Mouse (Mus musculus) layer of hippocampus, postnatal 14 days (tissue): Measurements from ENCODE around the gene Kirrel. TPM values are rescaled to one million over a fixed set of nuclear protein-coding genes. Genes with fewer than 3 reads are reported as not detected.

ENCODE experiments used
- DNase-seq, 2 experiments: peaks; one replicate each; pipeline ENCODE4 v3.0.0; 2021 to 2022; ENCODE audit warnings: low spot score in 2 of 2, mixed read lengths in 1 of 2
- total RNA-seq, 2 experiments: library from RNA; stranded (reverse); gene quantifications; 2 replicates each; pipeline ENCODE4 v1.2.3; 2021

Kirrel gene
- total RNA-seq, 2 experiments from 2014 or later: 4.7 to 4.8 TPM

DNA sequence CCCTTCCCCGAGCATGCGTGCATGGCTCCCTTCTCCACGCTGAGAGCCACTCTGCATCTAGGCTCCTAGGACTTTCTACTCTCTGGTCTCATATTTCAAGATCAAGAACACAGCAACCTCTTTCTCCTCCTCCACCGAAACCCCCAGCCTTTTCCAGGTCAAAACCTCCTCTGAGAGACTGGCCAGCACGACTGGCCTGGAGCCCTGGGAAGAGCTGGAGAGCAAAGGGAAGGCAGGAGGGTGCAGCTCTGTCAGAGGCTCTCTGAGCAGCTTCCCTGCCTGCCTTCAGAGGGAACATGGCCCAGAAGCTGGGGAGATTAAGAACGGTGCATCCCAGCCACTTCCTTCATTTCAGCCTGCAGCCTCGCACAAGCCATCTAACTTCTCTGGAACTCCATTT is 5.8 kb downstream of the Kirrel start:
- DNase-seq: no peak

DNA sequence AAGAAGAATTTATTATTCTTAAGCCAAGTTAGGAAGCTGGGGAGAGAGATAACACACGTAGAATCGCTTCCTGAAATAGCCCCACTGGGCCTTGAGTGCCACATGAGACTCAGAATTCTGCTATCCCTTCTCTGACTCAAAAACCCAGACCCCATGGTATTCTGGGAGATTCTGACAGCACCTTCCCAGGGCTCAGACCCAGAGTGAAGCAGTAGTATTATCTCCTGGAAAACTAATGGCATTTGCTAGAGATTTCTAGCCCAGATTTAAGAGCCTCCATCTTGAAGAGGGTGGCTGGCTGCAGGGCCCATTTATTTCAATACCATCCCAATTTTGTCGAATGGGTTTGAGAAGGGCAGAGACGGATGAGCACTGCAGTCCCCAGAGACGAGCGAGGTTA is 6.9 kb downstream of the Kirrel start:
- DNase-seq: no peak

DNA sequence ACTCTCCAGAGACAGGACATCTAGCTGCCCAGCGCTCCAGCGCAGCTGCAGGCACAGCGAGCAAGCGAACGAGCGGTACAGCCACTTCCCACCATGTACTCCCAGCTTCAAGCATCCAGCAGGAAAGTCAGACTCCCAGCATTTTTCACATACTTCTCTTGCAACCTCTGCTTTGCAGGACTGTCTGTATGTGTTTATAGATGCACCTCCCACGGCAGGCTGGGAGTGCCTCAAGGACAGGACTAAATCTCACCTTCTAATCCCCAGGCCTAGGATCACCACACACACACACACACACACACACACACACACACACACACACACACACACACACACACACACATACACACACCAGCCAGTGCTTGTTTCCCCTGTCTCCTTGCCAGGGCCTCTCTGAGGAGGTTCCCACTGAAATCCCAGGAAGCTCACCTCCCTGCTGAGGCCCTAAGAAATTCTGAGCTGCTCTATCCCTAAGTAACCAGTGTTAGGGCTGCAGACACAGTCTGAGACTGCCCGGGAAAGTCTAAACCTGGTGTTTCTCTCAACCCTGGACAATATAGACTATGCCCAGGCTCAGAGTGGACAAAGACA is 9.2 kb downstream of the Kirrel start:
- no peak for DNase-seq

DNA sequence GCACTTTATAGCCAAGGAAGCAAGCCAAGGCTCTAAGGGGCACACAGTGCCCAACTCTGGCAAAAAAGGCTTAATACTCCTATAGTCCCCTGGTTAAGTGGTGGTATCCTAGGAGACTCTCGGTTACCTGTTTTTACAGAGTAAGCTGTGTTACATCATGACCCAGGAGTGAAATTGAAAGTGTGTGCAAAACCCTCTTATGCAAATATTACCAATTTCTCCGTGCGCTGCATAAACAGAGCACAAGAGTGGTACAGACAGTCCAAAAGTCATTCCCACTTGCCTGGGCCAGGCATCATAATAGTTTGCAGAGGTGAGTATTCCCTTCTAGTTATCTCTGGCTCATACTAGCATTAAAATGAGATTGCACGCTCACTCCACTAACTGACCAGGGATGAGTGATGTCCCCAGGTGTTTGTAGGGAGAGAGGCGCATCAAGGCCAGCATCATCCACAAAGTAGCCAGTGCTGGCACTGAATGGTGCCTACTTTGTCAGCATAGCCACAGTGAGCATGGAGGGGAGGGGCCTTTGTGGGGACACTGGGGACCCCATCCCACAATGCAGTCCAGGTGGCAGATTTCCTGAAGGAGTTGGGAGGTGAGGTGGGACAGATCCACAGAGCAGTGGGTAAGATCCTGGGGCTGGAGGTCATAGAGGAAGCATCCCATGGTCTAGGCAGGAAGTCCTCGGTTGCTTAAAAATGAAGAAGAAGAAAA is 10.3 kb downstream of the Kirrel start:
- no peak for DNase-seq

DNA sequence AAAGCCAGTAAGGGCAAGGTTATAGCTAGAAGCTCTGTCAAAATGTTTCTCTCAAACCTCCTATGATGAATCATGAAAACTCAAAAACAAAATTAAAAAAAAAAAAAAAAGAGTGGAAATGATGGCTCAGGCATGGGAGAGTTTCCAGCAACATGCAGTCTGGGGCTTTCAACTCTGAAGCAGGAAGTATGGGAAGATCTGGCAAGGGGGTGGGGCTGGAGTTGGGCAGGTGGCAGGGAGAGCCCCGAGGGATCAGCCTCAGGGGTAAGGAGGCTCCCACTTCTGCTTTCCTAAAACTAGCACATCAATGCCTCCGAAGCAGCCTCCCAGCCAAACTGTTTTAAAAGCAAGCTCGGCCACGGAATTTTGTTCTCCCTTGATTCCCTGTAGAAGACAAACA is 11.4 kb downstream of the Kirrel start:
- no peak for DNase-seq

DNA sequence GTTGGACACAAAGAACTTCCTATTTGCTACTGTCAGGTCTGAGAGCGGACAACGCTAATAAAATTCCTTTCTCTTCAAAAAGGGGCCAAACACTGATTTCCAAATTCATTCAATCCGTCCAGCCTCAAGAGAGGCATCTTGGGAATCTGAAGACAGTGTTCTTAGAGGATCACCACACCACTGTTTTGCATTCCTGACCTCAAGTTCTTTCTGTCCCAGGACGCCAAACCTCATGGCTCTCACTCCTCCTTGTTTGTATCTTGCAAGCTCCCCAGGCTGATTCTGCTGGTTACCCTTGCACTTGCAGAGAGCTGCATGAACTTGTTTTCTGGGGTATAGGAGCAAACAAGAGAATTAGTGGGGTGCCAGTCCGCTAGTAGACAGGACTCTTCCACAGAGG is 12.2 kb downstream of the Kirrel start:
- no peak for DNase-seq

DNA sequence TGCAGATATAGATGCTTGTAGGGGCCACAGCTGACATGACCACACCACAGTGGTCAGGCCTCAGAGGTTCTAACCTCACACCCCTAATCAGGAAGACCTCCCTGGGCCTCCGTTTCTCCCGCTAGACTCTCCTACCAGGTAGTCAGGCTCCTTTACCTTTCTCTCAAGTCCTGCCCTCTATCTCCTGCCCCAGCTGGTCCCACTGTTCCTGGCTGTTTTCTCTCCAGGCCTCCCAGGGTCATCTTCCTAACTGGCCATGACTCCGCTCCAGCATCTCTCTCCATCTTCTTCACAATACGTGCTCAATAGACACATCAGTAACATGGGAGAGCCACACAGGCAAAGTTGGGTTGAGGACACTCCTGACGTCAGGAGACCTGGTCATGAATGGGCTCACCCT is 12.9 kb downstream of the Kirrel start:
- no peak for DNase-seq

DNA sequence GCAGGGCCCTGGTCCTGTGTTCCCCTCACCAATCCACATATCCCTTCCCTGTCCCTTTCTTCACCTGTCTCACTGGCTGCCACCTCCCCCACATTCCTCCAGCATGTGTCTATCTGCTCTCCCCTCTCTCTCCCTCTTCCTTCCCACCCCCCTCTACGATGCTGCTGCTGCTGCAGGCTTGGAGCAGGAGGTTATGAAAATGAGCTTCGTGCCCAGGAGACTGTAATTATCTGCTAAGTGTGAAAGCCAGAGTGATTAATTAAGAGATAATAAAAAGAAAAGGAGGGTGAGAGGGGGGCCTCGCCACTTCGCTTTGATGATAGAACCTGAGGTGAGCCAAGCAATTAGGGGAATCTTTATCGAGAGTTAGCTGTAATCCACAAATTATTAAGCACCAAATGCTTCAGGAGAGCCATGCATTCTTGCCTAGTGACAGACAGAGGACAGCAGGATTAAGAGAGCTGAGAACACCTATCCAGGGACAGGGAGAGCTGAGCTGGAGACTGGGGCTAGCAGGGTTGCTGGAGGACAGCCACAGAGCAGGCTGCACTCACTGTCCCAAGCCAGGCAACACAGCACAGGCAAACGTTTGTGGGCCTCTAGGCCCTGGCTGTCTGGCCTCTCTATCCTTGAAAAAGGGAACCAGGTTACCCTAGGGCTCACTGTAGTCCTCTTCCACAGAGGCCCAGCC is 13.6 kb downstream of the Kirrel start:
- DNase-seq: no peak

DNA sequence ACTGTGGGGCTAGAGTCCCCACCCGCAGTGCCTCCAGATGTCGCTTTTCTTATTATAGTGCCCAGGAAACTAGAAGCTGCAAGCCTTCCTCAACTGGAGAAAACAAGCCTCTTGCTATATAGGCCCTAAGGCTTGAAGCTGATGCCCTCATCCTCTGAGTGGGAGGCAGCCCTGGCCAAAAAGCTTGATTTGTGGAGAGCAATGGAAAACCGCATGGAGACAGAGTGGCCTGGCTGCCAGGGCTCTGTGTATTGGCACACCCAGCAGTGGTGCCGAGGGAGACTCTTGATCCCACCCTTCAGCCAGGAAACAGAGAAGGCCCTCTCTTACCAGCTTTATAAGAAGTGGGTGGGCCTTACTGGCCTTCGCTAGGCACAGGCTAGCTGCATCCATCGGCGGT is 15.4 kb downstream of the Kirrel start:
- DNase-seq: no peak

DNA sequence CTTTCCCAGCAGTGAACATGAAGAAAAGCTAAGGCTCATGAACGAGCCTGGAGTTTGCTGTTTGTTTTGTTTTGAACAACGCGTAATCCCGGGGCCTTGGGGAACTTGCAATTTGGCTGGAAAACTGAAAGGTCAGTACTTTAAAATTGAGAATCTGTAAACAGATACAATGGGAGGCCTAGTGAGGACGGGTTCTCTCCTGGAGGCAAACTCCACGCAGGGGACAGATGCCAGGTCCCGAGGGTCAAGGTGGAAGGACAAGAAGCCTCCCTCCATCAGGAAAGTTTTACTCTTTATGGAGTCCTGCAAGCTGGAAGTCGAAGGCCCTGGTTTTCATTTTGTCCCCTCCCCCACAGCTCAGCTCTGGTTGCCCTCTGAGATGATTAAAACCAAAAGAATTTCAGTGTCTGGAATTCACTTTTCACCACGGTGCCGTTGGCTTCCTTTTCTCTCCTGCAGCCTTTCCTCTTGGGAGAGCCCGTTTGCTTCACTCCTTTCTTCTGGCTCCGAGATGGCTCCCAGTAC is 16.7 kb downstream of the Kirrel start:
- no peak for DNase-seq

DNA sequence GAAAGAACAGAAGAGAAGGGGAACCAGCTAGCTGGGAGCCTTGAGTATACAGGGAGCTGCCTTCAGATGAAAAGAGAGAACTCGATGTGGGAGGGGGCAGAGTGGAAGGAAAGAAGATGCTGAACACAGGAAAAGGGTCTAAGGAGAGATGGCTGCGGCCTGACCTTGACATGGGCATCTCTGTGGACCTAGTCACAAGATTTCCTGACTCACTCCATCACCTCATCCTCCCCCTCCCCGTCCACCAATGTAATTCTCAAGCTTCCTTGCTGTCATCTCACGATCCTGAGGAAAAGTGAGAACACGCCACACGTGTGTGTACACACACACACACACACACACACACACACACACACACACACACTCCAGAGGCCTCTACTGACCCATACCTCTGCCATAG is 17.2 kb downstream of the Kirrel start:
- DNase-seq: no peak

DNA sequence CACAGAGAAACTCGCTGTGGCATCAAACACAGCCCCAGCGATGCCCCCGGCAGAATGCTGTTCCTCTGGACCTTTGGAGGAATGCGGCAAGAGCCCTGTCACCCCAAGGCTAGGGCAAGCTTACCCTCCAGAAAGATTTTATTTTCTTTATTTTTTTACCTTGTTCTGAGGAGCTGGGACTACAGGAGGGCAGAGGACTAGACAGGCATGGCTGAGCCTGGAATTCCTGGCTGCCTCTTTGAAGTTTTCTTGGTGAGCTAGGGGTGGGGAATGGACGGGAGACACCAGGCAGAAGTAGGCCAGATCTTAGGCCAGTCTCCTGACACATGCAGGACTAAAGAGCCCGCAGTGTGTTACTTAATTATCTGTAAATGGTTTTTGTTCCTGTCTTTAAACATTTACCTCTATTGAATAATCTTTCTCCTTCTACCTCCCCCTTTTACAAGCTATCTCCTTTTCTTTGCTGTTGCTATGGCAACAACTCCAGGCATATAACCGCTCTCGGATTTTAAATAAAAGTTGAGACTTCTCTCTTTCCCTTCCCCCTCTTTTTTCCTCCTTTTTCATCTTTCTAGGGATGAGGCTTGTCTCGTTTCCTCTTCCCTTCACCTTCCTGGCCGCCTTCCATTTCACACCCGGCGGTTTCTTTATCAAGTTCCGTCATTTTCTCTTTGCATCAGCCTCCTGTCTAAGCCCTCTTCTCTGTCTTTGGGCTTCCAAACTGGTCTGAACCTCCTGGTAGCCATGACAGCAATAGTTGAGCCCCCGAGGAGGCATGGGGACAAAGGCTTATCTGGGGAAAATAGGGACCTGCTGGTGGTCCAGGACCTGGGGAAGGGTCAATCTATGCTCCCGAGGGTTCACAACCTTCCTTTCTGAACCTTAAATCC is 19.9 kb downstream of the Kirrel start:
- no peak for DNase-seq

DNA sequence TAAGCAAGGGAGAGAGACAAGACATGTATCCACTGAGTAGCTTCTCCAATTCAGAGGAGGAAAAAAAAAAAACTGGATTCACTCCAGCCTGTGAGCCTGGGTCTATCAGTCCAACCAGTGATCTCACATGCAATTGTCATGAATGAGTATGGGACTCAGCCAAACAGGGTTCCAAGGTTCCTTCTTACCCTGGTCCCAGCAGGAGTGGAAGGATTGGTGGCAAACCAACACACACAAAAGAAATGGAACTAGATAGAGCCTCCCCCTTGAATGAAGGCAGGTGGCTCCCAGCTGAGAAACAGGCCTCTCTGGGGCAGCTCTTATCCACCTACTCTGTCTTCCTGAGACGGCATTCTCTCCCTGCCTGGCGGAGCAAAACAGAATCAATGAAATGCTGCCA is 21.5 kb downstream of the Kirrel start:
- DNase-seq: no peak

DNA sequence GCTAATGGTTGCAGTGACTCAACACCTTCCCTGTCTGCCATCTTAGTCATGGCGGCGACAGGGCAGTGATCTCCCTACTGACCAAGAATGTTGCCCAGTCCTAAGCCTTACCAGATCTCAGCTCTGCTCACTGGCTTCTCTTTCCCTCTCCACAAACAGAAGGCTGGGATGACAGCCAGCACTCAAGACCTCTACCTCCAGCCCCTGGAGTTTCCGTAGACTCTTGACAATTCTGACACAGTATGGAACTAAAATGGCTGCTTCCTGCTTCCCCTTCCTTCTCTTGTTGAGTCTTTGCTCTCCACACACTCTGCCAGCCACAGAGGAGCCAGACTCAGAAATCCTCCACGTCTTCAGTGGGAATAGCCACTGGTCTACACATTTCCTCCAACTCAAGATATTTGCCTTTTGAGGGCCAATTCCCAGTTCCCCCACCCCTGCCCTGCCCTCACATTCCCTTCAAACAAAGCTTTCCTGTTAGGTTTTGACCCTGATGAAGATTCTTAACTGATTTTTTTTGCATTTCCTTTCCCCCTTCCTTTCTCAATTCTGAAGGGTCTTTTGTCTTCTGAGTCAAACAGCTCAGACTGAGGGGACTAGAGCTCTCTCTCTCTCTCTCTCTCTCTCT is 22.3 kb downstream of the Kirrel start:
- DNase-seq: no peak

DNA sequence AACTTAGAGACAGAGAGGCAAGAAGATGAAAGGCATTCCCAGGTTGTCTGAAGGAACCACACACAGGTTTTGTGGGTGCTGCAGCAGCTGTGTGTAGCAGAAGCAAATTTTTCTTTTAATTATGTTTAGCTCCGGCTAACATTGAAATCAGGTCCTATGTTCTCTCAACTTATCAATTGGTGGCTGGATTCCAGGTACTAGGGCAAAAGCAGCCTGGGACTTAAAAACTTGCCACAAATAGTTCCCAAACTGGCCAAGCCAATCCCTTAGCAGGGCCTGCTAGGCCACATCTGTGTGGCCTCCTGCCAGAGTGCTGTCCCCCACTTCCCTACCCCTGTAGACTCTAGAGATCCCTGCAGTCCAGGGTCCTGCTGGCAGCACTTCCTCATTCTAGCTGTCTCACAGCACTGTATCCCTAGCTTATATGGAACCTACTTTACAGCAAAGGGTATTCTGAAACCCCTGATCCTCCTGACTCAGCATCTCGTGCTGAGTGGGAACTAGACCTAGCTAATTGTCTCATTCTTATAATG is 23.2 kb downstream of the Kirrel start:
- no peak for DNase-seq

DNA sequence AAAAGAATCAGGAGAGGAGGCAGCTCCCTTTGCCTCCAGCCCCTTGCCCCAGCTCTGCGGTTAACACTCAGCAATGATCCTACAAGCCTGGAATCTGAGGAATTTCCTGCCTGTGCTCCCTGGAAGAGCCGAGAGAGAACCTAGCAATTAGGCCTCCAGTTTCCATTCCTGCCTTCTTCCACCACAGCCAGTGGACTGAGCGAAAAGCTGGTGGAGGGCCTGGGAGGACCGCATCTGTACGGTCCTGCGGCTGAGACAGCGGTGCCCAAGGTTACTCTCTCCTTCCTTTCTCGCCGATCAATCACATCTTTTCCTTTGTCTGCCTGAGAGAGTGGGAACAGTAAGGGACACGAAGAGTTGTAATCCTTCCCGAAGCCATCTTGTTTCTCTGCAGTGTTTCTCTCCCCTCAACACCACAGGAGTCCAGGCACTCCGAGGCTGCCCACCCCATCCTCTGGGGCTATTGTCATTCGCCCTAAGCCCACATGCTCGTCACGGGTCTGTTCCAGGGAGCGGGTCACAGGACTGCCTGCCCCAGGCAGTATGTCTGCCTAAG is 23.8 kb downstream of the Kirrel start:
- DNase-seq: no peak

DNA sequence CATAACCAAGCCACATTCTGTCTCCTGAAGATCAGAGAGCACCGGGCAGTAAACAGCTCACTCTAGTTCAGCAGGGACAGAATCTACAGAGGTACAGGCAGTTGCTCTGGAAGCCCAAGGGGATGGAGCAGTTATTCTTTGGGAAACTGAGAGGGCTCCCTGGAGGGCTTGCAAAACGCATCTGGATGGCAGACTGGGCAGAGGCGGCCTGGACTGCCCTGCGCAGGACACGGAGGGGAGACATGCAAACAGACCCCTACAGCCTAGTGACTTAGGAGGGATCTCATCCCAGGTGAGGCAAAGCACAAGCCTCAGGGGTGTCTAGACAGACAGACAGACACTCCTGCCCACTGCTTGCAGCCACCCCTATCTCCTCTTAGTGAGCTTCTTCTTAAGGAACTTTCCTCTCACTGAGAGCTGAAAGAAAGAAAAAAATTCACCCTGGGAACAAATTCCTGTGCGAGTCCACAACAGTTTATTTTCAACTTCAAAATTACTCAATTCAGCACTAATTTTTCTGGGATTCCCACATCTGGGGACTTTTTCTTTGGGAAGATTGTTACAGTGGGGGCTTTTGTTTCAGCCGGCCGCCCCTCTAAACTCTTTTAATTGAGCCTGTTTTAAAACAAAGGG is 24.4 kb downstream of the Kirrel start:
- no peak for DNase-seq

DNA sequence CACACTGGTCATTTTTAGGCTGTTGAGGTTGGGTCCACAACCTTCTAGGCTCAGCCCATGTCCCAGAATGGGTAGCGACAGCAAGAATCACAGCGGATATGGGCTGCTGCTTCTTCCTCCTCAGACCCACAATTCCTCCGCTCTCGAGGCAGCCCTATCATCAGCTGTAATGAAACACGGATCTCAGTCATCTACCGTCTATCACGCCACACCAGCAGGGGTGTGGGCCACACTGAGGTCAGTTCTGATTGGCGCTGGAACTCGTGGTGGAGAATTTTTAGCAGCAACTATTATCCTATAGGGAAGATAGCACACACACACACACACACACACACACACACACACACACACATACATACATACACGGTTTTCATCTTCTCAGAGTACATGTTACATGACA is 25.1 kb downstream of the Kirrel start:
- no peak for DNase-seq

DNA sequence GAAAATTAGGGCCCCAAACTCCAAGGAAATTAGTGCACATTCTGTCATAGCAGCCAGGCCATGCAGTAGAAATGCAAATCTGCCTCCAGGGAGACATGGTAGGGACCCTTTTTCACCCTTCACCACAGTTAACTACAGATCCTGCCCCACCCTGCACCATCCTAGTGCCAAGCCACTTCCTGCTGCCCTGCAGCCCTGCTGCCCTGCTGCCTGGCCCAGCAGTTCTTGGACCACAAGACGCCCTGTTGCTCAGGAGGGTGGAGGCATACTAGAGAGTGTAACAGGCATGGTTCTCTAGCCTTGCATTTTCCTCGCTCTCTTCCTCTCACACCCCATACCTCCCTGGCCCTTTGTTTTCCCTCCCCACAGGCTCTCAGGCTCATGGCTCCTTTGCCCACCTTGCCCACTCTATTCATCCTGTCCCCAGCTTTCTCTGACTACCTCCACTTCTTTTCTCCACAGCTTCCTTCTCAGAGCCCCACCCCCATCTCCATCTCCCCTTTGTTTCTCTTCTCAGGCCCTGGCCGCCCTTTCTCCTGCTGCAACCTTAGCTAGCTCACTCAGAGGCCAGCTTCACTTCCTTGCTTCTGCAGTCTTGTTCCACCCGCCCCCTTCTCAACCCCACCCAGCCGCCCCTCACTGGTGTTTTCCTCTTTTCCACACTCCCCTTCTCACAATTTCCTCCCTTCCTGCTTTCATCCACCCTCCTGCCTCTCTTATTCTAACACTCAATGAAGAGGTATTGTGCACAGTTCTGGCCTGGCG is 29.9 kb downstream of the Kirrel start:
- DNase-seq: no peak
